In genomic region chr12:81630915-81631660, GRCm38 (mm10) we compare ENCODE assay signal across 9 mouse cellular contexts. TPM values are rescaled to one million over a fixed set of nuclear protein-coding genes. Genes with fewer than 3 reads are reported as not detected.
DNase-seq lines count a peak whose midpoint lies in the region; ATAC-seq lines count a peak whose summit lies in the region.
"Had no signal": no experiment of that assay in that cellular context is flagged by ENCODE, and none has a peak within 500 bp of the region (broad histone marks: within the 10 kb centered on the region; RNA-seq: fewer than 3 reads in every experiment).

Gene Ttc9, plus strand, starts transcription at chr12:81631249.

- H3K27me3 ChIP-seq in kidney, embryonic 15.5 days = peaks cover 75% of the 10 kb centered on the region

- WGBS in kidney, embryonic 15.5 days = under 1% methylated on average over 79 of the region's 82 CpGs

- no peaks in the 10 kb centered on the region for H3K9me3 ChIP-seq in kidney, embryonic 15.5 days (replicated peaks)

- ATAC-seq in kidney, embryonic 15.5 days (replicated peaks; ENCODE audit: low FRiP score) = peak; percentile 75

- H3K27ac ChIP-seq in kidney, embryonic 15.5 days = no peak within 1 kb of the TSS

- peak; percentile 36 for DNase-seq in layer of hippocampus, adult 11-12 months (ENCODE audit: low spot score)
- no peak for DNase-seq in layer of hippocampus, adult 9-10 months (ENCODE audit: low spot score)
- DNase-seq in cerebellum, postnatal 4 days (ENCODE audit: low spot score in 2 of 2) = peak; percentile 35 to 60
- peak; percentile 26 for DNase-seq in gastrocnemius, postnatal 25 days
- DNase-seq in liver = peak; percentile 12
- peak; percentile 76 for DNase-seq in neural tube, embryonic 10.5 days (ENCODE audit: extremely low spot score, low spot score)
- DNase-seq in c-Kit-positive CD71-positive TER-119-positive erythroid progenitor cells, embryonic 14.5 days (ENCODE audit: low spot score) = no peak

- peak within 1 kb of the TSS; percentile 59 for H3K4me3 ChIP-seq in kidney, embryonic 15.5 days (replicated peaks)

- no peaks in the 10 kb centered on the region for H3K36me3 ChIP-seq in kidney, embryonic 15.5 days

- peak within 1 kb of the TSS; percentile 43 for H3K9ac ChIP-seq in kidney, embryonic 15.5 days

- H3K4me1 ChIP-seq in kidney, embryonic 15.5 days = peaks cover 19% of the 10 kb centered on the region

- peak within 1 kb of the TSS; percentile 99 for H3K4me2 ChIP-seq in kidney, embryonic 15.5 days

RNA-seq across cellular contexts. Expression of gene Ttc9, which starts in this region (rescaled TPM):
- total RNA-seq in gastrocnemius, postnatal 25 days (2021) = 10 to 100 TPM in 1 of 2 experiments, 1 to 10 TPM in 1; 8.4 to 14.1 TPM
- polyA plus RNA-seq in kidney, embryonic 15.5 days (2015; fragmentation: Nextera tagmentation; extraction: Ambion mirVana) = 1.2 and 1.4 TPM in 2 replicates
- total RNA-seq: CH12.LX had no signal

Comparison
In these comparisons a context has a peak if more than half of its experiments do, and no peak if none do; other contexts are left out.
1. DNase-seq: peak in layer of hippocampus, adult 11-12 months (single experiment), cerebellum, postnatal 4 days (2 of 2), gastrocnemius, postnatal 25 days (single experiment), liver (single experiment) and neural tube, embryonic 10.5 days (single experiment); none in layer of hippocampus, adult 9-10 months (single experiment) and c-Kit-positive CD71-positive TER-119-positive erythroid progenitor cells, embryonic 14.5 days (single experiment).